Mouse (Mus musculus): Measurements from ENCODE around the gene Tsku. TPM values are rescaled to one million over a fixed set of nuclear protein-coding genes. Genes with fewer than 3 reads are reported as not detected.

Tsku gene
- total RNA-seq, 2 experiments from 2014 or later = 4.0 to 4.4 TPM

DNA sequence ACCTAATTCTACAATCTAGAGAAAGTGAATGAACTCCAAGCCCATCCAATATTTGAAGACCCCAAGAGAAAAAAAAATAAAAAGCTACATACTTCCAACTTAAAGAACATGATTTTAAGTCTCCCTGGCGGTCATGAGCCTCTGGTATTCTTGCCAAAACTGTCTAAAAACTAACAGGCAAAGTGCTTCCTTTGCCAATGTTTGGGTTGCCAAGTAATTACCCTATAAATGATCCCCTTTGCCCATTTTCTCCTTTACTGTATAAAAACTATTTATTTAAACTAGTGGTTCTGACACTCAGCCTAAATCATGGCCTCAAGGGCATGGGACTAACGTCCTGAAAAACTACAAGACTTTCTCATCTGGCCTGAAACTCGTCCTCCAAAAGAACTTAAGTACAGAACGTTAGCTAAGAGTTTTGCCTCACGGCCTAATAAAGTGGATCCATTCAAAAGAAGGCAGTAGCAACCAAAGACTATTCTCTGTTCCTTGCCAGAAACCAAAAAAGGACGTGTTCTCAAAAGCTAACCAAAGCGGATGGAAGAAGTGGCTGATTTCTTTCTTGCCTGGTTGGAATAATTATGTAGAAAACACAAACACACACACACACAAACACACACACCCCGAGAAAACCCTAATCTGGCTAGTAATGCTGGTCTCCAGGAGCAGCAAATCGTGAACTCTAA lies 53.1 kb downstream of the Tsku start:
- intact Hi-C loops (cut with DNase I) = loop anchor here (5.0 kb wide), 1 partner anchor 34 kb away; no protein-coding TSS in a partner anchor
- DNase-seq = no peak

DNA sequence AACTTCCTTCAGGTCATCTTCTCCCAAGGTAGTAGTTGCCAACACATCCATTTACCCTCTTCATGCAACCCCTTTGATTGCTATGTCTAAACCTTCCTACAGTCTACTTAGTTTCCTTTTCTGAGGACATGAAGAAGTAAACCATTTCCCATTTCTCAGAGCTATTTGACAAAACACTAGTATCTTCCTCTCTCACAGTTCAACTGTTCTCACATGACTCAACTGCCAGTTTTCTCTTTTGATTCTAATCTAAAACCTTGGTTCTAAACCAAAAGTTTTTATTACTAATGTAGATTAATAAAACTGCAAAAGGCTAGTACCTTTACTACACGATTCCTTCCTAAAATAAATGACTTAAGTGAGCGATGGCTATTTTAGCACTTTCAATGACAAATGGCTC lies 53.7 kb downstream of the Tsku start:
- DNase-seq = no peak
- intact Hi-C loops (cut with DNase I) = loop anchor here (5.0 kb wide), 1 partner anchor 35 kb away; no protein-coding TSS in a partner anchor

Other genes starting within 250 kb of the Tsku start
- gene Myo7a, start 241.8 kb downstream of the Tsku start, total RNA-seq (2021) = 1 to 10 TPM; 5.4 to 6.3 TPM
- under 1 TPM; 0.22 TPM for gene Omp, start 215.8 kb downstream of the Tsku start, total RNA-seq (2021)
- gene Capn5, start 183.1 kb downstream of the Tsku start, total RNA-seq (2021) = 1 to 10 TPM; 2.7 to 3.9 TPM
- not detected for gene B3gnt6, start 161.8 kb downstream of the Tsku start, total RNA-seq (2021)
- gene Acer3, start 40.1 kb downstream of the Tsku start, total RNA-seq (2021) = 10 to 100 TPM in 1 of 2 experiments, 1 to 10 TPM in 1; 9.9 to 11.3 TPM
- under 1 TPM in 1 of 2 experiments, not detected in 1; 0.17 TPM for gene Gucy2d, start 79.1 kb upstream of the Tsku start, total RNA-seq (2021)
- gene Lrrc32, start 128.0 kb upstream of the Tsku start, total RNA-seq (2021) = 10 to 100 TPM; 11.9 to 15.4 TPM

Data from heart, postnatal 14 days (tissue).